Mouse (Mus musculus) MN1 (cell line): ENCODE results near the gene Ftsj1.

Source experiments
- DNase-seq: peaks from one replicate; pipeline ENCODE4 v3.0.0-alpha.2; 2016; ENCODE audit warnings: low spot score

The Ftsj1 gene

DNA sequence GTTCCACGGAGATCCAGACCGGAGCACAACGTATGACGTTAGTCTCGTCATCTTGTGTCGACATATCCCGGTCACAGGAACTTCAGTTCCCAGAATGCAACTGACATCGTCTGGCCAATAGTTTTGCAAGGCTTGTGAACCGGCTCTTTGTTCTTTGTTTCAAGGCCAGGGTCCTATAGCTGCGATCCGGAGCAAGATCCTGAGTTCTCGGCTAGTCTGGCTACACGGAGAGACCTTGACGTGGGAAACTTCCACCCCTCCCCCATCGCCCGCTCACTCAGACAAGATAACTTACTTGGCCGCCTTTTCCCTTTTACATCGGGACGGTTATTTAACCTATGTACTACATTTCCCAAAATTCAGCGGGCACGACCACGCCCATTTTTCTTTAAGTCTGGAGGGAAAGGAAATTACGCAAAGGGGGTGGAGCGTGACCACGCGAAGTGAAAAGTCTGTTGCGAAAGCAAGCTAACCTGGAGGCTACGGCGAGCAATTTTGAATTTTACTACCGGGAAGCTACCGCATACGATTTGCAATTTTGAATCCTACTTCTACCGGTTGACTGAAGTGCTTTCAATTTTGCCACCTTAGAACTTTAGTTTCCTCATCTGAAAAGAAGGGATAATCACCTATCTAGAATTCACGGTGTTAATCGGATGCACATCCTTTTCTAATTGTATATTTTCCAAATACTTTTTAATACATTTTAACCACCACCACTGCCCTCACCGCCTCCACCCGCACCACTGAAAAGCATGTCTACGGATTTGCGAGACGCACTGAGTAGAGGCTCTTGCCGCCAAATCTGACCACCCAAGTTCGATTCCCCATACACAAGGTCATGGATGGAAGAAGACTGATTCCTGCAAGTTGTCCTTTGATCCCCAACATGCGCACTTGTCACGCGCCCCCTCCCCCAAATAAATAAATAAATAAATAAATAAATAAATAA is at the start of gene Ftsj1:
Gene Ftsj1 (minus strand): TSS at position 73 of the 952 bp plus-strand sequence.
- peak; percentile 71 for DNase-seq

DNA sequence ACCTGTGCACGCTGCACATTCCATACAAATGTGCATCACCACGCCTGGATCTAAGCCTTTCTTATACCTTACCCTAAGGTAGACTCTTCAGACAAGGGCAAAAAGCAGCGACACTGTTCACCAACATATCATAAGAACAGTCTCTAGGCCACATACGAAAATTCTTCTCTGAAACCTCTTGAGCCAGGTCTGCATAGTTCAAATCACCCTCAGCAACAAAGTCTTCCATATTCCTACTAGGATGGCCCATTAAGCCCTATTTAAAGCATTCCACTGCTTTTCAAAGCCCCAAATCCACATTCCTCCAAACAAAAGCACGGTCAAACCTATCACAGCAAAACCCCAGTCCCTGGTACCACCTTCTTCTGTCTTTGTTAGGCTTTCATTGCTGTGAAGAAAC is 36.4 kb upstream of the Ftsj1 start:
- no peak for DNase-seq

DNA sequence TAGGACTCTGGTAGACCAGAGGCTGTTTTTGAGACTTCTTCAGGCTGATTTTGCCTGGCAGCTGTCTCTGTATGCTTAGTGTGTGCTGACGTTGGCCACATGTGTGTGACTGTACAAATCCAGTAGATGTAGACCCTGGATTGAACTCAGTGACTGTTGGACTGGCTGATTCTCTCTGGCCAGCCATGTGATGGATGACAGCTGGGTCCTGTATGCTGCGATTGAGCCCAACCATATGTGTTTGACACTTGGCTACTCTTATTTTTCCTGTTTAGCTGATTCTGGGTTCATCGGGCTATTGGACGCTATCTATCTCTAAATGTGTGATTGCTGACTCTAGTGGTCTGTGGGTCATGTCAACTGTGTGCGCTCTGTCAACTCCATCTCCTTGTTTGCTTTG is 21.9 kb upstream of the Ftsj1 start:
- no peak for DNase-seq

DNA sequence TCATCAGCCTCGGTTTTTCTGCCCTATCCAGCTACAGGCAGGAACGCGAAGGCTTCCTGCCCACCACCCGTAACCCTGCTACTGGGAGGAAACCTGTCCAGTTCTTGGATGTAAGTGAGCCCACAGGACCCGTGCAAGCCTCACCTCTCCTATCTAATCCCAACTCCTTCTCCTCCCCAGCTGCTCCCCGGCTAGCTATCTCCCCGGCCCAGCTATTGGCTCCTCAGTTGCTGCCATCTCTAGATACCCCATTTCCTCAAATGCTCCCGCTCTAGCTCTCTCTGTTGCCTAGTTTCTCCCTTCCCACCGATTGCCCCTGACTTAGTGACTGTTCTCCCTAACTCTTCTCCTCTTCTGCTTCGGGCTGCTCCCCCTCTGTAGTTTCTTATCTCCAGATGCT is 19.8 kb upstream of the Ftsj1 start:
- no peak for DNase-seq

DNA sequence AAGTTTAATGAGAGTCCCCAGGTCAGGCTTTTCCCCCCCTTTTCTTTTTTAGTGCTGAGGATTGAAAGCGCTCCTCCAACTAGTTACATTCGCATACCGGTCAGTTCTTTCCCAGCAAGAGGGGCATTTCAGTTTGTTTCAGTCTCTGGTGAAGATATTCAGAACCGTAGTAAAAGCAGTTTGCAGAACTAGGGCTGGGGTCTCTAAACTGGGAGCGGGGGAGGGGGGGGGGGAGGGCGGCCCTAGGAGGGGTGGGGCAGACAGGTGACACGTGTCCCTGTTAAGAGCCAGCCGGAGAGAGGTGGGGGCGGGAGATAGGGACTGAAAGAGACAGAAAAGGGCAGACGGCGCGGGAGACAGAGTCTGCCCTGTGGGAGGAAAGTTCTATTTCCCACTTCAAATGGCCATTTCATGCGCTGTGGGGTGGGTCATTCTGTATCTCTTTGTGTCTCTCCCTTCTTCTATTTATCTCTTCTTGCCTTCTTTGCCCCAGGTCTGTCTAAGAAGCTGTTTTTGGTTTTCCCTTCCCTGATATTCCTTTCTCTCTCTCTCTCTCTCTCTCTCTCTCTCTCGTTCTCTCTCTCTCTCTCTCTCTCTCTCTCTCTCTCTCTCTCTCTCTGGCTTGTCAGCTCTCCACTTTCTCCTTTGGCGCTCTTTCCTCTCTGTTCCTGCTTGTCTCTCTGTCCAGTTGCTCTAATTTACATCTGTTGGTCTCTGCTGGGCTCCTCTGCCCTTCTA is 19.0 kb upstream of the Ftsj1 start, which contains the start of gene Slc38a5:
Gene Slc38a5 (plus strand): TSS at position 51 of the 738 bp plus-strand sequence.
- no peak for DNase-seq

DNA sequence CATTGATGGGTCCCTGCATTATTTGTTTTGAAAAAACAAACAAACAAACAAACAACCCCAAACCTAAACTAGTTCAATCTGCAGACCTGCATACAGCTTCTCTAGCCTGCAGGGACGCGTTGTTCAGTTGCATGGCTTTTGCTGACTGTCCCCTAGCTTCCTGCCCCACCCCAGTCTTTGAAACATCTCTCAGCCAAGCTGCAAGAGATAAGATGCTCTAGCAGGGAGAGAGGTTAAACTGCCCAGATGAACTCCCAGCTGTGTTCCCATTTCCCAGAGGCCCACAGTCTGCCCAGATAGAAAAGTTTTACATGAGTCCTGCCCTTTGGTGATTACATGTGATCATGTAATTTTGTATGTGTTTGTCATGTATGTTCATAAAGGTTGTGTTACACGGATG is 12.0 kb upstream of the Ftsj1 start:
- no peak for DNase-seq

DNA sequence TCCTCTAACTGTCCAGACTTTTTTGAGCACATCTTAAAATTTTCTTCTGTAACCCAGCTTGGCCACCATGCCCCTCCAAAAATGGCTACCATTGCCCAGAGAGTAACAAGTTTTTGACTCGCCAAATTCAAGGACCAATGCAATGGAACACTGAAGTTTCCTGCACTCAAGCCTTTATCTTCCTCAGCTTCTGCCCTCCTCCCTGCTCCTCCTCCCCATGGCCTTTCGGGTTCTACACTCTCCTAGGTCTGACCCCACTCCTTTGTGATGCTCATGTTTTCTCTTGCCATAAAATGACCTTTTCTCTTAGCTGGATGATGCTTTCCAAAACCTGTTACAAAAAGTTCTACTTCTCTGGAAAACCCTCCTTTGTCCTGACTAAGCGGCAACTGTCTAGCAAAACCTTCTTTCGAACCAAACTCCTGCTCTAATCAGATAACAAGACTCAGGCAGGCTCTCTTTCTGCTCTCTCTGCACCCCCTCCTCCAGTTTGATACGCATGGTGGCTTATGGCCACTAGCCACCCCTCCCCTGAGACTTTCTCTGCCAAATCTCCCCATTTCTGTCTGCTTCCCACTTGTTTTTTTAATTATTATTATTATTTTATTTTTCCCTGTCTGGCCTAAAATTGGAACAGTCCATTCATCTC is 11.1 kb upstream of the Ftsj1 start:
- no peak for DNase-seq

DNA sequence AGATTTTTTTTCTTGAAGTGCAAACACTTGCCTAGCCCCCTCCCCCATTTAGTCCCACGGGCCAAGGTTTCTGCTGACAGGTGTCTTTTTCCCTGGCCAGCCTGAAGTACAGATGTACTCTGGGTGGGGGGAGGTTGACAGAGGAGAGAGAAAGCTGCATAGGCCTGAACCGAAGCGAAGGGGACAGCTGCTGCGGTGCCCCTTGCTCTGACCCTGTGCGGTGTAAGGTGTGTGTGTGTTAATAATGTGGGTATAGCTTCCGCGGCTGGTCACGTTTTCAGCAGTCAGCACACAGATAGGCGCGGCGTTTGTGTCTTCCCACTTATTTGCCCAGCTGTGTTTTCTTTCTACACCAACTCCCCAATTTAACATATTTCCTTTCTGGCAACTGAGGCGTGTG is 7.3 kb upstream of the Ftsj1 start:
- DNase-seq = no peak

DNA sequence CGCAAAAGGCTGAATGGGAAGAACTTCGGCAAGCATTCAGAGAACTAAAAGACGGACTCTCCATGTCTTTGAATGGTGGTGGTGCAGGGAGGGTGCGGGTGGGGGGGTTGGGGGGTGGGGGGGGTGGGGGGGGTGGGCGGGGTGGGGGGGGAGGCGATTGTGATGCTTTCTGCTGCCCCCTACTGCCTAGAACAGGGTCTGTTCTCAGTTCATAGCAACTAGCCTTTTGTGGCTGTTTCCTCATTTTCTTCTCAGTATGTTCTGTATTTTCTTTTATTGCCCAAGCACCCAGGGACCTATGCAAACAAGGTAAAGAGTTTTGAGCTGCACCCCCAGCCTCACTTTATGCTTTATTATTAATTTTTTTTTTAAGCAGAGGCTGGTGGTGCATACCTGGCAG is 3.6 kb upstream of the Ftsj1 start:
- DNase-seq = no peak

DNA sequence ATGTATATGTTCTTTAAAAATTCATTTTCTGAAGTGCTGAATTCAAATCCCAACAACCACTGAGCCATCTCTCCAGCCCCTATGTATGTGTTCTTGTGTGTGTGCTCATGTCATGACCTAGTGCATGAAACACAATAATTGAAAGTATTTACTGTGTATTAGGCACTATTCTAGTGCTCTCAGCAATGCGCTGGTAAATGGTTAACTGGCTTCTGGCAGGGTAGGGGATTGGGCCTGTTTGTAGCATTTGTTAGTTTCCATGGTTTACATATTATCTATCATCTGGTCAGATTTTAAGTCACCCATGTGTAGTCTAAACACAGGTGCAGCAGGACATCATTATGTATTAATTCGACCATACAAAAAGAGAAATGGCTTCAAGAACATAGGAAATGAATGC is 1.5 kb upstream of the Ftsj1 start:
- DNase-seq = no peak

DNA sequence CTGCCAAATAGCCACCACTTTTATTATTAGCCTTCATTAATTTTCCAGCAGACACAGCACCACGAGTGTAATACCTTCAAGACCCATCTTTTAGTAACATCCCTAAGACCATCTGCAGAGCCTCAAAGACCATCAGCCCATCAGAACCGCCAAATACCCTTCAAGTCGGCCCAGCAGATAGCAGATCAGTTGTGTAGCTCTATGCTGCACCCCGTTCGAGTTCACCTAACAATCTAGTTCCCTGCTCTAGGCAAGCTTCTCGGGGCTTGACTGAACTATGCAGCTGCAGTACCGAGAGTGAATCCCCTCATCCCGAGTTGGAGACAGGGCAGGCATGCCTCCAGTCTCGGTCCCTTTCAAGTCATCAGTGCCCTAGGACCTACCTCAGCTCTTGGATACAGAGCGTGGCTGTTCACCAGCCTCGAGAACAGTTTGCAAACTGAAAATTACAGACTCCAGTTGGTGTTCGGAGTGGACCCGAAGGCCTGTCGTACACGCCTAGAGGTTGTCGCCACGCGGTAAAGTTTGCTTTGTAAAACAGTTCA is 345 bp downstream of the Ftsj1 start:
- no peak for DNase-seq

DNA sequence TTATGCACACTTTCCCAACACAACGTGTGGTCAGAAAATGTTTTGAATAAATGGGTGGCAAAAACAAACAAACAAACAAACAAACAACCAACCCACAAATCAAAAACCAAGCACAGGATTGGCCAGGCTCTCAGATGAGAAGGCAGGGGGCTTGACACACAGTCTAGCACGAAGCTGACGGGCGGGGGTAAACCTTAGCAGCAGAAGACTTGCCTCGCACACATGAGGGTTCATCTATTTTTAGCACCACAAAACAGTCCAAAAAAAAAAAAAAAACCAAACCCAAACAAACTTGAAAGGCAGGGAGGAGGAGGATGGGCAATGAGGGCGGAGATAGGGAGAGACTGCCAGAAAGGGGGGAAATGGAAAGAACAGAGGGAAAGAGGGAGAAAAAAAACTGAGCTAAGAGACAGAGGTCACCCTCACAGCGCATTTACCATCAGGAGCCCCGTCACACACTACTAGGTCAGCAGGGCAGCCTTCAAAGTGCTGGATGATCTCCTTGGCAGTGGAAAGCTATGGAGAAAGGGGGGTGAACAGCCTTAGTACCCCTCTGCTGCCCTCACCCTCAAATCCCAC is 3.6 kb downstream of the Ftsj1 start:
- no peak for DNase-seq

DNA sequence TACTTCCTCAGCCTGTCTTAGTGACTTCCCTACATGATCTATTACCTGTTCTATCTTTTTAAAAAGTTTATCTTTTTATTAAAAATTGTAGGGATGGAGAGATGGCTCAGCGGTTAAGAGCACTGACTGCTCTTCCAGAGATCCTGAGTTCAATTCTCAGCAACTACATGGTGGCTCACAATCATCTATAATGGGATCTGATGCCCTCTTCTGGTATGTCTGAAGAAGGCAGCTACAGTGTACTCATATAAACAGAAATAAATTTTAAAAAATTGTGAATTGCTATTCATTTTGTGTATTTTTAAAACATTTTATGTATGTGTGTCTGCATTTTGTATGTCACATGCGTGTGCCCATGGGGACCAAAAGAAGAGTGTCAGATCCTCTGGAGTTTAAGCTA is 4.5 kb downstream of the Ftsj1 start:
- DNase-seq = no peak

DNA sequence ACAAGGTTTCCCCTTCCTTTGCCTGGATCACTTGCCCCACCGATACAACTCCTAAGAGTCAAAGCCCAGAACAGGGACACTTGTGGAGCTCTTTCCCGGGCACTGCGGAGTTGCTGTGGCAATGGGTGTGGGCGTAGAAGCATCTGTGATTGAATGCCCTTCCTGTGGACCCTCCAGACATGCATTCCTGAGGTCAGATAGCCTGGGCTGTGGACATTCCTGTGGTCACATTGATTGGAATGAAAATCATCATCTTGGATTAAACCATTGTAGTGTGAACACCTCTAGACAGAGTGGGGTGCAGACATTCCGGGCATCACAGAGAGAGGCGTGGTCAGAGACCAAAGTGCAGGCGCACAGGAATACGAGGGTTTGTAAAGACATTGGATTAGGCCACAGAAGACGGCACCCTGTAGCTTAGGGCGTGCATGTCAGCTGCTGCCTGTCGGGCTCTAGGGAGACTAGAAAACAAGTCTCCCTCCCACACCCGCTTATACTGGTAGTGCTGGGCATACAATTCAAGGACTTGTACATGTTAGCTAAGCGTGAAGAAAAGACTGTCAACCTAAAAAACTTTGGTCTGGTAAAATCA is 13.3 kb downstream of the Ftsj1 start:
- no peak for DNase-seq

DNA sequence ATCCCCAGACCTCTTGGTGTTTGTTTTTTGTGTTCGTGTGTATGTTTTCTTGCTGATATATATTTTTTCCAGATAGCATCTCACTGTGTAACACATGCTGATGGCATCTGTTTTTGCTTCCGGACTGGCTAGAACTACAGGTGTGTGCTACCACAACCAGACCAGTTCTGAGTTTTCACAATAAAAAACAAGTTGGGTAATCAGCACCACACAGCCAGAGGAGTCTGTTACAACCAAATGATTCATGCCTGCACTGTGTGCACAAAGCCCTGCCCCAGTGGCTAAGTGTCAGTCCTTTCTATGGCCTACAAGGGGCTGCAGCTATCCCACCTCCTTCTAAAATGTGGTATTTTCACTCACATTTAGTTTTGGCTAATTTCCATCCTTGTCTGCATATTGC is 15.5 kb downstream of the Ftsj1 start:
- no peak for DNase-seq

DNA sequence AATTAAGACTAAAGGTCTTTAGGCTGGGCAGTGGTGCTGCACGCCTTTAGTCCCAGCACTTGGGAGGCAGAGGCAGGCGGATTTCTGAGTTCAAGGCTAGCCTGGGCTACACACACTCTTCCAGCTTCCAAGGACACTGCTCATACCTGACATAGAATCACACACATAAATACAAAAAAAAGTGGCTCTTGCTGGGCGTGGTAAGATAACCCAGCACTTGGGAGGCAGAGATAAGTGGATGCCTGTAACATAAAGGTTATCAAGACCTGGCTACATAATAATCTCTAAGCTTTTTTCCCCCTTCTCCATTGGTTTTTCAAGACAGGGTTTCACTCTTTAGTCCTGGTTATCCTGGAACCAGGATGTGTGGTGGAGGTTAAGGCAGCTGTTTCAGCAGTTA is 18.6 kb downstream of the Ftsj1 start:
- no peak for DNase-seq

DNA sequence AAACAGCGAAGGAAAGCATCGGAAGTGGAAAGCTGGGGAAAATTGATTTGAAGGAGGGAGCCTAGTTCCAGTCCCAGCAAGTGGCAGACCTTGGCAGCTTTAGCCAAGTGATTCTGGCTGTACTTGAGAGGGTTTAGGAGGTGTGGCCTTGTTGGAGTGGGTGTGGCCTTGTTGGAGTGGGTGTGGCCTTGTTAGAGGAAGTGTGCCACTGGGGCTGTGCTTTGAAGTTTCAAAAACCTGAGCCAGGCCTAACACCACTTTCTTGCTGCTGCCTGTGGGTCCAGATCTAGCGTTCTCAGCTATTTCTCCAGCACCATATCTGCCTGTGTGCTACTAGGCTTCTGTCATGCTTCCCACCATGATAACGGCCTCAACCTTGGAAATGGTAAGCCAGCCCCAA is 21.9 kb downstream of the Ftsj1 start:
- DNase-seq = no peak

DNA sequence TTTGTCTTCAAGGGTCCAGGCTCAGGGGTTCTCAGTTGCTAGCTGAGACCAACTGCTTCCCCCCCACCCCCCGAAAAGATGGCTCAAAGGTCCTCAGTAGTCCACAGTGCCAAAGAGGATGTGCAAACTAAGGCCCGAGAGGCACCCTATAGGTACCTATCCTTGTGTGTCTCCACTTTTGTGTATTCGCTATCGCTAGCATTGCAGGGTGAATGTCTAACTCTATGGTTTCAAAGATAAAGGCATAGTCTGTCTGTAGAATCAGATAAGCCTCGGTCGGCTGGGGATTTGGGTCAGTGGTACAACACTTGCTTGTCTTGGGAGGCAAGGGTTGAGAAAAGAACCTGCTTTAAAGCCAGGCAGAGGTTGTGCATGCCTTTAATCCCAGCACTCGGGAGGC is 28.7 kb downstream of the Ftsj1 start:
- DNase-seq = no peak

DNA sequence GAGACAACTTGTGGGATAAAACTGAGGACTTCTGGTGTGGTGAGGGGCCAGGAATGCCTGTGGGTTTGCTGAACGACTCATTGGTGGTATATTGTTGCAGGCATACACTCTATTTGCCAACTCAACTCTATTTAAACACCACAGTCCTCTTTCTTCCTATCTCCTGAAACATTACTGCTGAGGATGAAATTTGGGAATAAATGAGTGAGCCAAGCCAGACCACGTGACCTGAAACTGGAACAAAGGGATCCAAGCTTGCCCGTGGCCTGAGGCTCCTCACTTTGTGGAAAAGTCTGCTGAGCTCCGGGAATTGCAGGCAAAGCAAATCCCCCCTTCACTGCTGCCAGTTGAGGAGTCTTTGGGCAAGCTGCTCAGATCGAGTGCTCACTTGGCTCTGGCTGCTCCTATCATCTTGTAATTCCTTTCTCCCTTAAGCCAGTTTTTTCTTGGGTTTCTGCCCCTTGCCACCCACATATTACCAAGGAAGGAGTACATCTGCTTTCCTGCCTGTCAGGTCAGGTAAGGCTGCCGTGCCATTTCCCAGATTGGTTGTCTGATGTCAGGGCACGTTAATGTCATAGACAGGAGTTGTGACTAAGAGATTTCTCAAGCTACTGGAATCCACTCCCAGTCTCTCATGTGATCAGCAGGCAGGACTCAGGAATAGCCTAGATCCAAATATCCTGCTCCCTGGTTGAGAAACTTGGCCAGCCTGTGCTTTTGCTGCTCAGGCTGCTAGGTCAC is 29.4 kb downstream of the Ftsj1 start:
- no peak for DNase-seq

DNA sequence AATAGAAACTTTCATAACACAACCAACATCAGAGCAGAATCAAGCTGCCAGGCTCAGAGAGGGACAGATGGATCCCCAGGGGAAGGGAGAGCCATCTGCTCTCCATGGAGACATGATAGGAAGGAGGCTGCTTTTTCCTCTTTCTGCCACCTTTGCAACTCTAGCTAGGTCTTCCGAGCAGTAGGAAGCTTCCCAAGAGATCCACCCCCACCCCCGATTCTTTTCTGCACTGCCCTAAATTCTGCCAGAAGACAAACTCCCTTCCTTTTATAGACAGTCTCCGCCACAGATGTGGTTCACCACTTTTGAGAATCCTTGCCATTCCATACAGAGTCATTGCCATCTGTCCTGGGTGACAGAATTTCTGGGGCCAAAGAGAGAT is 29.9 kb downstream of the Ftsj1 start:
- no peak for DNase-seq

DNA sequence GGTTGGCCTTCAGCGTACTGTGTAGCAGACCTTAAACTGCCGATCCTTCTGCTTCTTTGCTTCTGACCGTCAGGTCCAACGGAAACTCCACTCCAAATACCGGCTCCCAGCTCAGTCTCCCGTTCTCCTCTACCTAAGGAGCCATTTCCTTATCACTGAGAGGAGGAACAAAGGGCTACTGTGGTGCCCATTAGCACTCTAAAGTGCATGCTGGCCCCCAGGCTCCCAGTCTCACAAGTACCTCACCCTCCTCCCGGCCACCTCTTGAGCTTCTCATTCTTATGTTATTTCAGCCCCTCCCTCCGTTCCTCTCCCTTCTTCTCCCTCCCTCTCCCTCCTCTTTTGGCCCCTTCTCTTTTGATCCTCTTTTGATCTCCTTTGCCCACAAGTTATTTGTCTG is 32.6 kb downstream of the Ftsj1 start:
- no peak for DNase-seq
